Mouse (Mus musculus): ENCODE results near the gene Fat1. TPM values are rescaled to one million over a fixed set of nuclear protein-coding genes. Genes with fewer than 3 reads are reported as not detected.

The Fat1 gene
- total and polyA plus RNA-seq, 2 experiments, result 8.9 to 9.6 TPM

DNA sequence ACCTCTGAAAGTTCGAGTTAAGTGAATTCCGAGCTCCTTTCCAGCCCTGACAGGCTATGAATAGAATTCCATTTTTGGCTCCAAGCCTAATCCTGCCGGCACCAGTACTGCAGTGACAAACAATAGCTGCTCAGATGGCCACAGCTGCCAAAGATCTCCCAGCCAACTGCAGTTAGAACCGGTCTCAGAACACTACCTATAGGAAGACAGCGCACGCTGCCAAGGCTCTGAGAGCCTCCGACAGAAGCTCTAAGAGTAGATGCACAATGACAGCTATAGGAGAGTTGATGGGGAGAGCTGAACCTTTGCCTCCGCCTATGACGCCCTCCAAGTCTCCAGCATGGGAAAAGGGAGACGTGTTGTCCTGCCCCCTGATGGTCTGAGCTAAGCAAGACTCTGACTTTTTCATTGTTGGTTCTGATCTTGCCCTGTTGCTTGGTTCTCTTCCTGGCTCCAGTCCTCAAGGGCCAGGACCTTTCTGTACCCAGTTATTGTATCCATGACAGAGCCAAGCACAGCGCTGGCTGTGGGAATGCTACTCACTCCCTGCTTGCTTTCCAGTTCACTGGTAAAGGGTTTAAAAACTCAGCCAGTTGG, 63.5 kb downstream of the Fat1 start:
- DNase-seq (ENCODE audit: extremely low read depth, low read depth, low spot score), result no peak
- no peaks in the 10 kb centered on the region; the same call in 1 of the 2 replicates for H3K4me1 ChIP-seq (ENCODE audit: control insufficient read depth, insufficient read depth, low read length)
- 0 out of 2 replicates have a peak, but pooled peaks have one; percentile 3 for TF ChIP-seq CTCF (IDR thresholded peaks at IDR 0.05; ENCODE audit: low read depth, low read length)
- no peak for TF ChIP-seq POLR2A (IDR thresholded peaks at IDR 0.05; ENCODE audit: extremely low read depth, insufficient read depth, low read length)
- no peak overlapping the region for H3K27ac ChIP-seq (replicated peaks; ENCODE audit: insufficient read depth, low read depth, low read length)
- peaks cover 4% of the 10 kb centered on the region; the same call in 1 of the 2 replicates for H3K79me2 ChIP-seq (ENCODE audit: control insufficient read depth, insufficient read depth, low read length)
- no peak overlapping the region for H3K9ac ChIP-seq (ENCODE audit: low read depth, low read length)
- WGBS, result 65% methylated on average over 11 of the region's 11 CpGs
- no peaks in the 10 kb centered on the region for H3K27me3 ChIP-seq (ENCODE audit: control insufficient read depth, insufficient read depth, low read length)
- no peaks in the 10 kb centered on the region for H3K36me3 ChIP-seq (ENCODE audit: control insufficient read depth, insufficient read depth, low read length)
- H3K4me3 ChIP-seq (ENCODE audit: insufficient read depth, low read depth, low read length), result no peak overlapping the region

- H3K27me3 ChIP-seq (ENCODE audit: control insufficient read depth, insufficient read depth, low read length), result no peaks in the 10 kb centered on the region
- peaks cover 2% of the 10 kb centered on the region; the same call in 1 of the 2 replicates for H3K4me1 ChIP-seq (ENCODE audit: control insufficient read depth, insufficient read depth, low read length)
- DNase-seq (ENCODE audit: extremely low read depth, low read depth, low spot score), result peak; percentile 26
- H3K4me3 ChIP-seq (ENCODE audit: insufficient read depth, low read depth, low read length), result no peak overlapping the region
- H3K27ac ChIP-seq (replicated peaks; ENCODE audit: insufficient read depth, low read depth, low read length), result no peak overlapping the region
- TF ChIP-seq POLR2A (IDR thresholded peaks at IDR 0.05; ENCODE audit: extremely low read depth, insufficient read depth, low read length) (no peak), CTCF (IDR thresholded peaks at IDR 0.05; ENCODE audit: low read depth, low read length) (no peak)
- no peaks in the 10 kb centered on the region for H3K36me3 ChIP-seq (ENCODE audit: control insufficient read depth, insufficient read depth, low read length)
- no peak overlapping the region for H3K9ac ChIP-seq (ENCODE audit: low read depth, low read length)
- no peaks in the 10 kb centered on the region; the same call in 1 of the 2 replicates for H3K79me2 ChIP-seq (ENCODE audit: control insufficient read depth, insufficient read depth, low read length)
- 66% methylated on average over 8 of the region's 8 CpGs for WGBS
Measured at GRCm38 (mm10) chr8:45001577-45002197, 66.4 kb downstream of the Fat1 start.

- Histone ChIP-seq H3K9ac (ENCODE audit: low read depth, low read length) (no peak overlapping the region), H3K79me2 (ENCODE audit: control insufficient read depth, insufficient read depth, low read length) (no peaks in the 10 kb centered on the region; the same call in 1 of the 2 replicates), H3K36me3 (ENCODE audit: control insufficient read depth, insufficient read depth, low read length) (no peaks in the 10 kb centered on the region), H3K4me3 (ENCODE audit: insufficient read depth, low read depth, low read length) (no peak overlapping the region), H3K27me3 (ENCODE audit: control insufficient read depth, insufficient read depth, low read length) (no peaks in the 10 kb centered on the region), H3K4me1 (ENCODE audit: control insufficient read depth, insufficient read depth, low read length) (peaks cover 2% of the 10 kb centered on the region; the same call in 1 of the 2 replicates), H3K27ac (replicated peaks; ENCODE audit: insufficient read depth, low read depth, low read length) (no peak overlapping the region)
- TF ChIP-seq POLR2A (IDR thresholded peaks at IDR 0.05; ENCODE audit: extremely low read depth, insufficient read depth, low read length), result no peak
- no peak for TF ChIP-seq CTCF (IDR thresholded peaks at IDR 0.05; ENCODE audit: low read depth, low read length)
- WGBS, result 85% methylated on average over 4 of the region's 4 CpGs
- no peak for DNase-seq (ENCODE audit: extremely low read depth, low read depth, low spot score)
Measured at GRCm38 (mm10) chr8:45002686-45003085, 67.4 kb downstream of the Fat1 start.

- WGBS, result 58% methylated on average over 3 of the region's 3 CpGs
Measured at GRCm38 (mm10) chr8:45004021-45004420, 68.8 kb downstream of the Fat1 start.

GRCm38 (mm10) chr8:45010685-45011084, 75.4 kb downstream of the Fat1 start:
- Histone ChIP-seq H3K27ac (replicated peaks; ENCODE audit: insufficient read depth, low read depth, low read length) (no peak overlapping the region), H3K79me2 (ENCODE audit: control insufficient read depth, insufficient read depth, low read length) (no peaks in the 10 kb centered on the region), H3K9ac (ENCODE audit: low read depth, low read length) (no peak overlapping the region), H3K4me1 (ENCODE audit: control insufficient read depth, insufficient read depth, low read length) (0 out of 2 replicates have a peak, but pooled peaks cover 2% of the 10 kb centered on the region), H3K36me3 (ENCODE audit: control insufficient read depth, insufficient read depth, low read length) (peaks cover 50% of the 10 kb centered on the region), H3K4me3 (ENCODE audit: insufficient read depth, low read depth, low read length) (no peak overlapping the region), H3K27me3 (ENCODE audit: control insufficient read depth, insufficient read depth, low read length) (no peaks in the 10 kb centered on the region)
- DNase-seq (ENCODE audit: extremely low read depth, low read depth, low spot score), result peak; percentile 9
- TF ChIP-seq CTCF (IDR thresholded peaks at IDR 0.05; ENCODE audit: low read depth, low read length) (peak; percentile 32; the same call in 1 of the 2 replicates), POLR2A (IDR thresholded peaks at IDR 0.05; ENCODE audit: extremely low read depth, insufficient read depth, low read length) (no peak)
- WGBS, result 68% methylated on average over 4 of the region's 4 CpGs

More at GRCm38 (mm10) chr8:45004021-45004420, 68.8 kb downstream of the Fat1 start:
- no peaks in the 10 kb centered on the region for H3K27me3 ChIP-seq (ENCODE audit: control insufficient read depth, insufficient read depth, low read length)
- no peak overlapping the region for H3K4me3 ChIP-seq (ENCODE audit: insufficient read depth, low read depth, low read length)
- DNase-seq (ENCODE audit: extremely low read depth, low read depth, low spot score), result no peak
- no peaks in the 10 kb centered on the region; the same call in 1 of the 2 replicates for H3K79me2 ChIP-seq (ENCODE audit: control insufficient read depth, insufficient read depth, low read length)
- no peak overlapping the region for H3K9ac ChIP-seq (ENCODE audit: low read depth, low read length)
- peaks cover 5% of the 10 kb centered on the region; the same call in 1 of the 2 replicates for H3K36me3 ChIP-seq (ENCODE audit: control insufficient read depth, insufficient read depth, low read length)
- H3K4me1 ChIP-seq (ENCODE audit: control insufficient read depth, insufficient read depth, low read length), result peaks cover 2% of the 10 kb centered on the region; the same call in 1 of the 2 replicates
- TF ChIP-seq POLR2A (IDR thresholded peaks at IDR 0.05; ENCODE audit: extremely low read depth, insufficient read depth, low read length), result no peak
- no peak for TF ChIP-seq CTCF (IDR thresholded peaks at IDR 0.05; ENCODE audit: low read depth, low read length)
- H3K27ac ChIP-seq (replicated peaks; ENCODE audit: insufficient read depth, low read depth, low read length), result no peak overlapping the region

Data from liver, adult 2 months (tissue).